ENCODE assay signal across 1 mouse cellular context in genomic region chr12:69171307-69171706, GRCm38 (mm10).
A peak's percentile ranks its signal among the peaks of the same experiment; 100 is the strongest.
TF ChIP-seq lines count a peak whose summit lies in the region.

No protein-coding gene starts in this region.

TF ChIP-seq in MEL, 35 proteins besides CTCF, POLR2A, EP300 and RAD21 (continued from another document):
- TF ChIP-seq USF1 (IDR thresholded peaks at IDR 0.05; ENCODE audit: low read depth, low read length) = peak; percentile 81; the same call in 1 of the 2 replicates
- TF ChIP-seq ETS1 (IDR thresholded peaks at IDR 0.05; ENCODE audit: low read depth, low read length) = peak; percentile 76; the same call in 1 of the 2 replicates
- peak; percentile 89; the same call in 1 of the 2 replicates for TF ChIP-seq MXI1 (IDR thresholded peaks at IDR 0.05; ENCODE audit: low read depth, low read length)
- no peak for TF ChIP-seq TAL1 (IDR thresholded peaks at IDR 0.05; ENCODE audit: low read length)
- TF ChIP-seq NRF1 (IDR thresholded peaks at IDR 0.05; ENCODE audit: insufficient read depth, low read depth, low read length, poor library complexity, severe bottlenecking) = no peak
- TF ChIP-seq CHD2 (IDR thresholded peaks at IDR 0.05; ENCODE audit: low read length) = no peak
- no peak for TF ChIP-seq ZMIZ1 (IDR thresholded peaks at IDR 0.05; ENCODE audit: low read depth, low read length)
- no peak for TF ChIP-seq BHLHE40 (IDR thresholded peaks at IDR 0.05; ENCODE audit: borderline replicate concordance, low read depth, low read length)
- TF ChIP-seq ZNF384 (IDR thresholded peaks at IDR 0.05; ENCODE audit: low read depth, low read length) = no peak
